Mouse (Mus musculus) heart, adult 2 months (tissue): ENCODE results near the gene Ino80b.

Experiments
- CTCF ChIP-seq: fragments of 200-600 bp; IDR thresholded peaks from 2 replicates; pipeline ENCODE4 v1.8.1; 2022; ENCODE audit warnings: antibody characterized with exemption, mild to moderate bottlenecking, moderate library complexity
- POLR2A ChIP-seq: fragments of 200-500 bp; IDR thresholded peaks from 2 replicates; pipeline ENCODE4 v1.6.1; 2011; ENCODE audit warnings: mild to moderate bottlenecking, low read depth, low read length, control low read depth; ENCODE audit not compliant: insufficient read depth

- TF ChIP-seq CTCF (no peak), POLR2A (no peak; the same call in 1 of the 2 replicates)
Observed at GRCm38 (mm10) chr6:83136881-83137575, 11.8 kb upstream of the Ino80b start.
